In the genomic region with DNA sequence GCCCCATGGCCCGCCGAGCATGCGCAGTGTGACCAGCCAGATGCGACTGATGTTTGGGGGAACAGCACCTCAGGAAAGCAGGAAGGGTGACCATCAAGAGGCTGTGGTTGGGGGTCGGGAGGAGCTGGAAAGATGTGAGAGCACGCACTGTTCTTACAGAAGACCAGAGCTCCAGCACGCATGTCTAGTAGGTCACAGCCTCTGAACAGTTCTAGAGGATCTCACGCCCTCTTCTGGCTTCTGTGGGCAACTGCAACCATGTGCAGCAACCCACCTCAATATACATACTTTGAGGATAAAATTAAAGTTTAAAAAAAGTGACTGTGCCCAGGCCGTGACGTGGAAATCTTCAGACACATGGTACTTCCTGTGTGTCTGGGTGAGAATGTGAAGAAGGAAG, we compare ENCODE assay signal across 9 mouse cellular contexts. TPM values are rescaled to one million over a fixed set of nuclear protein-coding genes. Genes with fewer than 3 reads are reported as not detected.
DNase-seq lines count a peak whose midpoint lies in the region; ATAC-seq and TF ChIP-seq lines count a peak whose summit lies in the region.
"Had no signal": no experiment of that assay in that cellular context is flagged by ENCODE, and none has a peak within 500 bp of the region (broad histone marks: within the 10 kb centered on the region; RNA-seq: fewer than 3 reads in every experiment).

No protein-coding gene starts in this region.

- no peak overlapping the region for H3K27ac ChIP-seq in forebrain, embryonic 11.5 days (ENCODE audit: low read depth, low read length)
- no peak overlapping the region for H3K27ac ChIP-seq in forebrain, embryonic 15.5 days (replicated peaks)
- no peak overlapping the region for H3K27ac ChIP-seq in lung, embryonic 14.5 days (ENCODE audit: low read depth)
- no peak overlapping the region for H3K27ac ChIP-seq in midbrain, postnatal 0 days (ENCODE audit: low read depth, low read length)

- H3K27me3 ChIP-seq in forebrain, embryonic 11.5 days (ENCODE audit: control insufficient read depth, insufficient read depth, low read length): no peaks in the 10 kb centered on the region
- no peaks in the 10 kb centered on the region for H3K27me3 ChIP-seq in forebrain, embryonic 15.5 days
- no peaks in the 10 kb centered on the region for H3K27me3 ChIP-seq in lung, embryonic 14.5 days (ENCODE audit: insufficient read depth, low read length)
- H3K27me3 ChIP-seq in midbrain, postnatal 0 days (ENCODE audit: insufficient read depth, low read length): no peaks in the 10 kb centered on the region
- H3K27me3 ChIP-seq: Patski had no signal

- H3K36me3 ChIP-seq in forebrain, embryonic 11.5 days (ENCODE audit: control insufficient read depth, insufficient read depth, low read length): no peaks in the 10 kb centered on the region
- no peaks in the 10 kb centered on the region for H3K36me3 ChIP-seq in forebrain, embryonic 15.5 days
- no peaks in the 10 kb centered on the region for H3K36me3 ChIP-seq in lung, embryonic 14.5 days (ENCODE audit: insufficient read depth)
- peaks cover 11% of the 10 kb centered on the region for H3K36me3 ChIP-seq in midbrain, postnatal 0 days (ENCODE audit: insufficient read depth, low read length)

- H3K4me1 ChIP-seq in forebrain, embryonic 11.5 days (replicated peaks; ENCODE audit: control insufficient read depth, insufficient read depth, low read length): no peaks in the 10 kb centered on the region
- H3K4me1 ChIP-seq in forebrain, embryonic 15.5 days: peaks cover 12% of the 10 kb centered on the region
- H3K4me1 ChIP-seq in lung, embryonic 14.5 days (ENCODE audit: insufficient read depth): peaks cover 11% of the 10 kb centered on the region; the same call in 1 of the 2 replicates
- peaks cover 3% of the 10 kb centered on the region; the same call in 1 of the 2 replicates for H3K4me1 ChIP-seq in midbrain, postnatal 0 days (ENCODE audit: insufficient read depth, low read length)

- 63% methylated on average over 10 of the region's 10 CpGs for WGBS in forebrain, embryonic 11.5 days
- 63% methylated on average over 10 of the region's 10 CpGs for WGBS in forebrain, embryonic 15.5 days
- WGBS in lung, embryonic 14.5 days: 60% methylated on average over 10 of the region's 10 CpGs
- WGBS in midbrain, postnatal 0 days: 71% methylated on average over 10 of the region's 10 CpGs

- peak; percentile 69 for TF ChIP-seq CTCF in lung, embryonic 14.5 days (IDR thresholded peaks at IDR 0.05; ENCODE audit: low read depth)
- peak; percentile 72 for TF ChIP-seq CTCF in midbrain, postnatal 0 days (IDR thresholded peaks at IDR 0.05)

- H3K9ac ChIP-seq in forebrain, embryonic 11.5 days (ENCODE audit: low read length): no peak overlapping the region
- H3K9ac ChIP-seq in forebrain, embryonic 15.5 days (replicated peaks): no peak overlapping the region
- H3K9ac ChIP-seq in lung, embryonic 14.5 days: no peak overlapping the region
- H3K9ac ChIP-seq in midbrain, postnatal 0 days (replicated peaks; ENCODE audit: low read length, poor library complexity, severe bottlenecking): no peak overlapping the region

- ATAC-seq in forebrain, embryonic 11.5 days (replicated peaks; ENCODE audit: low FRiP score): 0 out of 2 replicates have a peak, but pooled peaks have one; percentile 18
- no peak for ATAC-seq in forebrain, embryonic 15.5 days (replicated peaks)
- ATAC-seq in lung, embryonic 14.5 days (ENCODE audit: insufficient read depth): no peak
- ATAC-seq in midbrain, postnatal 0 days (ENCODE audit: low FRiP score): no peak
- ATAC-seq: Patski had no signal

- no peak overlapping the region for H3K4me2 ChIP-seq in forebrain, embryonic 11.5 days (ENCODE audit: low read depth, low read length, severe bottlenecking)
- no peak overlapping the region for H3K4me2 ChIP-seq in forebrain, embryonic 15.5 days (replicated peaks)
- H3K4me2 ChIP-seq in lung, embryonic 14.5 days: no peak overlapping the region
- H3K4me2 ChIP-seq in midbrain, postnatal 0 days (ENCODE audit: low read depth, low read length, poor library complexity, severe bottlenecking): no peak overlapping the region

- intact Hi-C loops in left cerebral cortex, postnatal 14 days (cut with DNase I): no loop called here

- H3K4me3 ChIP-seq in forebrain, embryonic 11.5 days (ENCODE audit: low read depth, low read length): no peak overlapping the region
- no peak overlapping the region for H3K4me3 ChIP-seq in forebrain, embryonic 15.5 days
- no peak overlapping the region for H3K4me3 ChIP-seq in lung, embryonic 14.5 days (ENCODE audit: low read depth, low read length)
- H3K4me3 ChIP-seq in midbrain, postnatal 0 days (ENCODE audit: low read depth, low read length): no peak overlapping the region

- H3K9me3 ChIP-seq in forebrain, embryonic 11.5 days (ENCODE audit: control insufficient read depth, low read length): no peaks in the 10 kb centered on the region
- H3K9me3 ChIP-seq in forebrain, embryonic 15.5 days: no peaks in the 10 kb centered on the region
- H3K9me3 ChIP-seq in lung, embryonic 14.5 days (ENCODE audit: low read depth, low read length): no peaks in the 10 kb centered on the region
- no peaks in the 10 kb centered on the region for H3K9me3 ChIP-seq in midbrain, postnatal 0 days (ENCODE audit: low read length)

- DNase-seq in forebrain, embryonic 11.5 days (ENCODE audit: low spot score): peak; percentile 63
- peak; percentile 77 for DNase-seq in lung, embryonic 14.5 days
- DNase-seq in lung, postnatal 25 days (ENCODE audit: low spot score): no peak
- peak; percentile 63 for DNase-seq in embryo, embryonic 11 days
- DNase-seq in midbrain, postnatal 0 days (ENCODE audit: low spot score): peak; percentile 62
- no peak for DNase-seq in frontal cortex, adult 2 months (ENCODE audit: extremely low spot score in 1 of 2, low spot score in 1 of 2)
- DNase-seq in left cerebral cortex, postnatal 14 days (ENCODE audit: low spot score in 2 of 2): no peak

RNA-seq across cellular contexts. Expression of a gene that starts 25.3 kb away (rescaled TPM):
- 37.4 and 46.9 TPM in 2 replicates for polyA plus RNA-seq in forebrain, embryonic 11.5 days (2014; fragmentation: Nextera tagmentation; extraction: Ambion mirVana)
- 49.8 and 52.8 TPM in 2 replicates for polyA plus RNA-seq in forebrain, embryonic 15.5 days (2015; fragmentation: Nextera tagmentation; extraction: Ambion mirVana)
- 47.8 and 49.7 TPM in 2 replicates for polyA plus RNA-seq in lung, embryonic 14.5 days (2014; fragmentation: Nextera tagmentation; extraction: Ambion mirVana)
- 91.3 and 104 TPM in 2 replicates for total RNA-seq in midbrain, postnatal 0 days (2014; rRNA removed)
- 68.6 and 73.3 TPM in 2 replicates for polyA plus RNA-seq in midbrain, postnatal 0 days (2015; fragmentation: Nextera tagmentation; extraction: Ambion mirVana)
- 44.2 and 45.5 TPM in 2 replicates for polyA plus RNA-seq in frontal cortex, adult 2 months (2012; rRNA removed)
- total RNA-seq in left cerebral cortex, postnatal 14 days (2021): 10 to 100 TPM; 49.8 to 55.8 TPM

RNA-seq across cellular contexts. Expression of a gene that starts 40.2 kb away (rescaled TPM):
- 3.1 and 4.1 TPM in 2 replicates for polyA plus RNA-seq in forebrain, embryonic 11.5 days (2014; fragmentation: Nextera tagmentation; extraction: Ambion mirVana)
- polyA plus RNA-seq in forebrain, embryonic 15.5 days (2015; fragmentation: Nextera tagmentation; extraction: Ambion mirVana): 4.0 and 9.0 TPM in 2 replicates
- polyA plus RNA-seq in lung, embryonic 14.5 days (2014; fragmentation: Nextera tagmentation; extraction: Ambion mirVana): 8.9 and 10.2 TPM in 2 replicates
- 2.1 and 3.5 TPM in 2 replicates for total RNA-seq in midbrain, postnatal 0 days (2014; rRNA removed)
- 0.43 and 0.70 TPM in 2 replicates for polyA plus RNA-seq in midbrain, postnatal 0 days (2015; fragmentation: Nextera tagmentation; extraction: Ambion mirVana)
- 0.67 and 0.82 TPM in 2 replicates for polyA plus RNA-seq in frontal cortex, adult 2 months (2012; rRNA removed)
- total RNA-seq in left cerebral cortex, postnatal 14 days (2021): 1 to 10 TPM; 1.9 to 2.2 TPM

Comparison
In these comparisons a context has a peak if more than half of its experiments do, and no peak if none do; other contexts are left out.
1. DNase-seq: peak in forebrain, embryonic 11.5 days (single experiment), lung, embryonic 14.5 days (single experiment), embryo, embryonic 11 days (single experiment) and midbrain, postnatal 0 days (single experiment); none in lung, postnatal 25 days (single experiment), frontal cortex, adult 2 months (0 of 2) and left cerebral cortex, postnatal 14 days (0 of 2).